Mouse (Mus musculus) heart, postnatal 25 days (tissue): Measurements from ENCODE around the gene H2-Eb2. TPM values are rescaled to one million over a fixed set of nuclear protein-coding genes. Genes with fewer than 3 reads are reported as not detected.

Experiments
- total RNA-seq, 2 experiments: library from RNA; stranded (reverse); gene quantifications; 2 replicates each; pipeline ENCODE4 v1.2.3; 2021

Gene H2-Eb2
- total RNA-seq, 2 experiments from 2014 or later = not detected

Other genes with a start within 250 kb of the H2-Eb2 start
- gene H2-Oa, start 233.3 kb upstream of the H2-Eb2 start, total RNA-seq = not detected
- 1 to 10 TPM; 3.7 to 4.5 TPM for gene H2-DMa, start 206.1 kb upstream of the H2-Eb2 start, total RNA-seq
- 10 to 100 TPM; 72.9 to 75.8 TPM for gene Brd2, start 203.0 kb upstream of the H2-Eb2 start, total RNA-seq
- gene H2-DMb2, start 182.4 kb upstream of the H2-Eb2 start, total RNA-seq = 1 to 10 TPM in 1 of 2 experiments, under 1 TPM in 1; 0.91 to 1.6 TPM
- gene H2-DMb1, start 172.6 kb upstream of the H2-Eb2 start, total RNA-seq = 1 to 10 TPM; 1.1 to 1.3 TPM
- gene Tap1, start 138.1 kb upstream of the H2-Eb2 start, total RNA-seq = 1 to 10 TPM; 3.9 to 5.5 TPM
- 1 to 10 TPM; 5.4 to 8.5 TPM for gene Psmb9, start 137.9 kb upstream of the H2-Eb2 start, total RNA-seq
- 10 to 100 TPM in 1 of 2 experiments, 1 to 10 TPM in 1; 9.7 to 11.8 TPM for gene Psmb8, start 127.9 kb upstream of the H2-Eb2 start, total RNA-seq
- gene Tap2, start 122.1 kb upstream of the H2-Eb2 start, total RNA-seq = 10 to 100 TPM; 21.2 to 22.0 TPM
- gene H2-Ob, start 86.8 kb upstream of the H2-Eb2 start, total RNA-seq = 1 to 10 TPM in 1 of 2 experiments, under 1 TPM in 1; 0.70 to 1.5 TPM
- gene H2-Ab1, start 68.0 kb upstream of the H2-Eb2 start, total RNA-seq = 10 to 100 TPM in 1 of 2 experiments, 1 to 10 TPM in 1; 9.2 to 12.6 TPM
- 10 to 100 TPM; 13.9 to 14.3 TPM for gene H2-Aa, start 37.8 kb upstream of the H2-Eb2 start, total RNA-seq
- gene H2-Eb1, start 19.8 kb upstream of the H2-Eb2 start, total RNA-seq = 10 to 100 TPM; 13.4 to 14.8 TPM
- under 1 TPM; 0.34 to 0.48 TPM for gene Btnl2, start 29.2 kb downstream of the H2-Eb2 start, total RNA-seq
- gene Btnl1, start 51.5 kb downstream of the H2-Eb2 start, total RNA-seq = not detected
- under 1 TPM in 1 of 2 experiments, not detected in 1; 0.34 TPM for gene BC051142, start 73.2 kb downstream of the H2-Eb2 start, total RNA-seq
- gene Btnl4, start 151.7 kb downstream of the H2-Eb2 start, total RNA-seq = not detected
- not detected for gene Btnl6, start 191.7 kb downstream of the H2-Eb2 start, total RNA-seq
- 10 to 100 TPM; 35.3 to 47.2 TPM for gene Notch4, start 238.6 kb downstream of the H2-Eb2 start, total RNA-seq